Mouse (Mus musculus) forebrain, embryonic 16.5 days (tissue): Measurements from ENCODE around the gene Cdca8. TPM values are rescaled to one million over a fixed set of nuclear protein-coding genes. Genes with fewer than 3 reads are reported as not detected.

ENCODE experiments used
- ATAC-seq: fragments of 200-750 bp; cut with Nextera tagmentation; 2 replicates; pipeline ENCODE4 v1.8.0; 2017; ENCODE audit warnings: mild to moderate bottlenecking, moderate library complexity
- H3K27ac ChIP-seq: fragments of 300-500 bp; sonication (generic); 2 replicates; pipeline ENCODE4 v1.5.1; 2014; ENCODE audit warnings: low read length, control low read depth
- H3K27me3 ChIP-seq: fragments of 300-500 bp; sonication (generic); replicated peaks from 2 replicates; pipeline ENCODE4 v1.6.1; 2014; ENCODE audit warnings: low read length; ENCODE audit not compliant: control insufficient read depth, insufficient read depth
- H3K36me3 ChIP-seq: fragments of 300-500 bp; sonication (generic); 2 replicates; pipeline ENCODE4 v1.6.1; 2014; ENCODE audit not compliant: control insufficient read depth, insufficient read depth
- H3K4me1 ChIP-seq: fragments of 300-500 bp; sonication (generic); replicated peaks from 2 replicates; pipeline ENCODE4 v1.6.1; 2014; ENCODE audit warnings: low read length; ENCODE audit not compliant: control insufficient read depth, insufficient read depth
- H3K4me2 ChIP-seq: fragments of 300-500 bp; sonication (generic); 2 replicates; pipeline ENCODE4 v1.6.1; 2014; ENCODE audit warnings: mild to moderate bottlenecking, low read length, control low read depth
- H3K4me3 ChIP-seq: fragments of 300-500 bp; sonication (generic); replicated peaks from 2 replicates; pipeline ENCODE4 v1.5.1; 2014; ENCODE audit warnings: mild to moderate bottlenecking, low read length, control low read depth
- H3K9ac ChIP-seq: fragments of 300-500 bp; sonication (generic); replicated peaks from 2 replicates; pipeline ENCODE4 v1.6.1; 2014; ENCODE audit warnings: low read depth, low read length, control low read depth
- H3K9me3 ChIP-seq: fragments of 300-500 bp; sonication (generic); 2 replicates; pipeline ENCODE4 v1.6.1; 2016; ENCODE audit warnings: low read length; ENCODE audit not compliant: control insufficient read depth
- WGBS: fragments of 180-500 bp; shearing (Covaris S2); extraction: QIAGEN DNeasy Blood & Tissue Kit; methylation state at CpG from one replicate; pipeline ENCODE4 v1.1.7; 2014; 5-methylcytosine and 5-hydroxymethylcytosine counted together
- polyA plus RNA-seq: library from polyadenylated mRNA; unstranded; fragments of >200 nt; fragmentation: Nextera tagmentation; extraction: Ambion mirVana; gene quantifications from 2 replicates; pipeline ENCODE4 v1.2.1, GENCODE M21; 2015

The Cdca8 gene
- polyA plus RNA-seq, 1 experiment from 2014 or later = 70.0 TPM

DNA sequence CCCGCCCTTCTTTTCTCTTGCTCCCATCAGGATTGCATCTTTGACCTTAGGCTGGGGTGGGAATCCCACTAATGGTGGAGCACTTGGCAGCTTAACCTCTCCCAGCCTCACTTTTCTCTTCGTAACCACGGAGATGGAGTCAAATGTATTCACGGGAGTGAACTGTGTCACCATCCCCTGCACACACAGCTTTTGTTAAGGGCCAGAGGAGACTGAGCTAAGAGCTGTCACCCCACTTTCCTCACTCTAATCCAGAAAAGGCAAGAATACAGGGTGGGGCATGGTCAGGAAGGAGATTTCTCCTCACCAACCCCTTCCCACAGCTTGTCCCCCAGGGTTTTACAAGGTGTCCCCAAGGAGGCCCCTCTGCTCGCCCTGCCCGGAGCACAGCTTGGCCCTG, 45.3 kb downstream of the Cdca8 start:
- Histone ChIP-seq H3K9ac (no peak overlapping the region), H3K9me3 (no peaks in the 10 kb centered on the region), H3K4me1 (peaks cover 10% of the 10 kb centered on the region), H3K4me3 (no peak overlapping the region), H3K27ac (no peak overlapping the region), H3K36me3 (no peaks in the 10 kb centered on the region), H3K27me3 (peaks cover 35% of the 10 kb centered on the region), H3K4me2 (no peak overlapping the region)
- 26% methylated on average over 6 of the region's 6 CpGs for WGBS
- no peak for ATAC-seq

DNA sequence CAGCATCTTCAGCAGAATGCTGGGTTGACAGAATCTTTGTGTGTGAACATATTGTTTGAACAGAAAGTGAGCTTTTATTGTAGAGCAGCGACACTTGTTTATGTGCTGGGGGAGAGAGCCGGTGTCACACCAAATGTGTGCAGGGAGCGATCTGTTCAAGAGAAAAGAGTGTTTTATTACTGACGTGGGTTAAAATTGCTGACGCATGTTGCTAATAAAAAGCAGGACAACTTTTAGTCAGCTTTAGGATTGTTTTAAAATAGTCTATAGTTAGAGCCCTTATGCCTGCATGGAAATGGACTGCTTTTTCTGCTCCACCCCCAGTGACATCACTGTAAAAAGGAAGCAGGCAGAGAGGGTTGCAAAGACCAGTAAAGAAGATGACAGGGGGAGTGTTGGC, 48.3 kb downstream of the Cdca8 start:
- Histone ChIP-seq H3K9ac (no peak overlapping the region), H3K27ac (no peak overlapping the region), H3K4me3 (no peak overlapping the region), H3K4me1 (peaks cover 9% of the 10 kb centered on the region), H3K36me3 (no peaks in the 10 kb centered on the region), H3K4me2 (no peak overlapping the region), H3K27me3 (peaks cover 37% of the 10 kb centered on the region), H3K9me3 (no peaks in the 10 kb centered on the region)
- 72% methylated on average over 5 of the region's 5 CpGs for WGBS
- no peak for ATAC-seq

DNA sequence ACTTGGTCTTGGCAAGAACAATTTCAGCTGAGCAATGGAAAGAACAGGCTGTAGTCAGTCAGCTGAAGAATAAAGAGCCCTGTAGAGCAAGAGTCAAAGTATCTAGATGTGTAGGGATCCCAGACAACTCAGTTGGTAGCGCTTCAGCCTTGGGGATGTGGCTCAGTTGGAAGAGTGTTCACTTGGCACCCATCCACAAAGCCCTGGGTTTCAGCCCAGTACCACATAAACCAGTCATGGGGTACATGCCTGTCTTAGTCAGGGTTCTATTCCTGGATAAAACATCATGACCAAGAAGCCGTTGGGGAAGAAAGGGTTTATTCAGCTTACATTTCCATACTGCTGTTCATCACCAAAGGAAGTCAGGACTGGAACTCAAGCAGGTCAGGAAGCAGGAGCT, 49.2 kb downstream of the Cdca8 start:
- Histone ChIP-seq H3K4me3 (no peak overlapping the region), H3K4me2 (no peak overlapping the region), H3K4me1 (peaks cover 5% of the 10 kb centered on the region; the same call in 1 of the 2 replicates), H3K36me3 (no peaks in the 10 kb centered on the region), H3K9ac (no peak overlapping the region), H3K27ac (no peak overlapping the region), H3K9me3 (no peaks in the 10 kb centered on the region), H3K27me3 (peaks cover 33% of the 10 kb centered on the region)
- no peak for ATAC-seq
- 85% methylated on average over 2 of the region's 2 CpGs for WGBS

DNA sequence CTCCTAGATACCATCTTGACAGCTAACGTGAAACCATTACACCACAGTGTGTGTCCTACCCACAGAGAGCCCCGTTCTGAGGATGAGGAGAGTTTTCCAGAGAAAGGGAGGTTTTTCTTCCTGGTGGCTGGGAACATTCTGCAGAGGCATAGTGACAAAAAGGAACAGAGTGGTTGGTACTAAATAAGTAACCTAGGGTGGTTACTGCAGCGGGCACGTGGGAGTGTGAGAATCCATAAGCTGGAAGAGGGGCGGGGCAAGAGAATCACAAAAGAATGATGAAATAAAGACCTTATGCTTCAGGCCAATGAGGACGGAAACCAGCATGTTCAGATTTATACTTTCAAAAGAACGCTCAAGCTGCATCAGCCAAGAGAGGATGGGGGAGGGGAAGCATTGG, 50.4 kb downstream of the Cdca8 start:
- H3K4me3 ChIP-seq = no peak overlapping the region
- no peaks in the 10 kb centered on the region for H3K36me3 ChIP-seq
- H3K4me1 ChIP-seq = no peaks in the 10 kb centered on the region
- H3K9ac ChIP-seq = no peak overlapping the region
- H3K9me3 ChIP-seq = no peaks in the 10 kb centered on the region
- no peak overlapping the region for H3K4me2 ChIP-seq
- WGBS = 59% methylated on average over 7 of the region's 7 CpGs
- peaks cover 28% of the 10 kb centered on the region for H3K27me3 ChIP-seq
- H3K27ac ChIP-seq = no peak overlapping the region
- no peak for ATAC-seq

DNA sequence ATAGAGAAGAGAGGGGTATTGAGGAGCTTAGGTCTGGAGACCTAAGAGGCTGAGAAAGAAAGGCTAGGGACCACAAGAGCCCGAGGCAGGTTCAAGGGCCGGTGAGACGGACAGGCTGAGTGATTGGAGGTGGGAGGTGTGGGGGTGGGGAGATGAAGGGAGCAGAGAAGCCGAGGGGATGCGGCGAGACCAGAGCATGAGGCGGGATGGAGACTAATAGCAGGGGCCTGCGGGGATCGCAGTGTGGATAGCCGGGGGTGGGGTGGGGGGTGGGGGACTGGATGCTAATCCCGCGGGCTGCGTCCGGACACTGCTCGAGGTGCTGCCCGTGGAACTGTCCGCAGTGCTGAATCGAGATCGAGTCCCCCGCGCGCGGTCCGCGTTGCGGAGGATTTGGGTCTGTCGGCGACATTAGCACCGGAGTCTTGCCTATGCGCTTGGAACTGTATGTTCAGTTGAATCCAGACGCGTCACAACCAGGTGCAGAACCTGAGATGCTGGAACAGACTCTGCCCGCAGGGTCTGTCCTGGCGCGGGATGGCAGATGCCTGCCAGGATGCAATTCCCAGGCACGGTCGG, 56.9 kb downstream of the Cdca8 start:
- H3K9ac ChIP-seq = peak overlapping the region; percentile 31
- peaks cover 2% of the 10 kb centered on the region; the same call in 1 of the 2 replicates for H3K9me3 ChIP-seq
- H3K36me3 ChIP-seq = no peaks in the 10 kb centered on the region
- peak overlapping the region; percentile 66 for H3K4me3 ChIP-seq
- H3K4me1 ChIP-seq = peaks cover 16% of the 10 kb centered on the region
- H3K4me2 ChIP-seq = peak overlapping the region; percentile 69
- WGBS = under 1% methylated on average over 37 of the region's 37 CpGs
- H3K27me3 ChIP-seq = peaks cover 28% of the 10 kb centered on the region
- peak; percentile 26 for ATAC-seq
- H3K27ac ChIP-seq = no peak overlapping the region

DNA sequence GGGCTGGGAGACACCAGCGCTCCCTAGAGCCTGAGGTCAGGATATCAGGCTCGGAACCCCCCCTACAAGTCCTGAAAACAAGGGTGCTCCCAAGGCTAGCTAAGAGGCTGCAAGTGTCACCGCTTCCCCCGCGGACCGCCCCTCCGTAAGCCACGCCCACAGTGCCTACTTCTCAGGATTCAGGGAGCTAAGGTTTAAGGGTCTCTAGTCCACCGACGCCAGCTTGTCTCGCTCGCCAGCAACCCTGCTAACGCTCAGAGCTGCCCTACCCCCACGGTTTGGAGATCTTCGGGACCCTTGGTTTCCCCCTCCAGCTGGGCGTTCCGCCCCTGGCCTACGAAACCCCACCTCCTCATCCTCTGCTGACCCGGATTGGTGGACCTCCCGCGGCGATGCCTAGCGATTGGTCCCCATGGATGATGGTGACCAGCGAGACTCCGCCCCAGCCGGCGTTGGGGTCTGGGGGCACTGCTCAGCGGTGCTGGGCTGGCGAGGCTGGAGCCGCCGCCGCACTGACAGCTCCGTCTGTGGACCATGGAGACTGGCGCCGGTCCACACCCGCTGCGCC, 57.7 kb downstream of the Cdca8 start:
- Histone ChIP-seq H3K27me3 (peaks cover 28% of the 10 kb centered on the region), H3K4me1 (peaks cover 16% of the 10 kb centered on the region), H3K4me3 (peak overlapping the region; percentile 66), H3K4me2 (peak overlapping the region; percentile 69), H3K36me3 (no peaks in the 10 kb centered on the region), H3K9ac (peak overlapping the region; percentile 31), H3K27ac (no peak overlapping the region), H3K9me3 (peaks cover 2% of the 10 kb centered on the region; the same call in 1 of the 2 replicates)
- WGBS = under 1% methylated on average over 37 of the region's 37 CpGs
- ATAC-seq = peak; percentile 98

DNA sequence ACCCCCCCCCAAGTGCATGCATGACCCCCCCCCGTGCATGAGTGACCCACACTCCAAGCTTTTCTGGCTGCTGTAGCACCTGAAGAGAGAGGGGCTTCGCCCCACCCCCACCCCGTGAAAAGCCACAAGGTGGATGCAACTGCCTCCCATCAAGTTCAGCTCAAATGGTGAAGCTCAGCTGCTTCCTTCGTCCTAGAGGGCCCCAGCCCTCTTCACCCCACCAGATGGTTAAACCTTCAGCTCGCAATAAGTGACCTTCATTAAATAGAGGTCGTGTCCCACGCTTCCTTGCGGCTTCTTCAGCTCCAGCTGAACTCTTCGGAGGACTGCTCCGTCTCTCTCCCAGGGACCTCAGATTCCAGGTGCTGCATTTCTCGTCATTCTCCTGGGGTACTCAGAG, 58.5 kb downstream of the Cdca8 start, which contains the start of gene Epha10:
Epha10 (plus strand) TSS at position 301 of the 400 bp plus-strand sequence.
- ATAC-seq = no peak
- H3K4me2 ChIP-seq = peak within 1 kb of the TSS; percentile 69
- peaks cover 16% of the 10 kb centered on the region for H3K4me1 ChIP-seq
- peak within 1 kb of the TSS; percentile 31 for H3K9ac ChIP-seq
- H3K27ac ChIP-seq = no peak within 1 kb of the TSS
- WGBS = 4% methylated on average over 11 of the region's 11 CpGs
- peak within 1 kb of the TSS; percentile 66 for H3K4me3 ChIP-seq
- H3K36me3 ChIP-seq = no peaks in the 10 kb centered on the region
- peaks cover 26% of the 10 kb centered on the region for H3K27me3 ChIP-seq
- H3K9me3 ChIP-seq = peaks cover 2% of the 10 kb centered on the region; the same call in 1 of the 2 replicates

DNA sequence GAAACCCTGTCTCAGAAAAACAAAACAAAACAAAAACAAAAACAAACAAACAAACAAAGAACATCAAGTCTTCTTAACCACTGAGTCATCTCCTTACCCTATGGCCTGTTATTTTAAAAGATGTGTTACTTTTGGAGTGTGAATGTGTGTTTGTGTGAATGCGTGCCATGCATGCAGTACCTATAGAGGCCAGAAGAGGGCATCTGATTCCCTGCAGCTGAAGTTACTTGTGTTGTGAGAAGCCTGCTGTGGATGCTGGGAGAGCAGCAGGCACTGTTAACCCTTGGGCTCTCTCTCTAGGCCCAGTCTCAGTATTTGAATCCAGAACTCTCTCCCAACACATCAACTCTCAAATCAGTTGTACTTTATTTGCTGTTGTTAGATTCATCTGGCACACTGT, 66.4 kb downstream of the Cdca8 start:
- no peak for ATAC-seq
- WGBS = 96% methylated on average over 1 of the region's 1 CpGs
- no peak overlapping the region for H3K9ac ChIP-seq
- no peaks in the 10 kb centered on the region for H3K4me1 ChIP-seq
- no peaks in the 10 kb centered on the region for H3K9me3 ChIP-seq
- no peak overlapping the region for H3K4me3 ChIP-seq
- no peak overlapping the region for H3K27ac ChIP-seq
- H3K4me2 ChIP-seq = no peak overlapping the region
- no peaks in the 10 kb centered on the region for H3K36me3 ChIP-seq
- H3K27me3 ChIP-seq = no peaks in the 10 kb centered on the region
